Mouse (Mus musculus) liver, embryonic 12.5 days (tissue): ENCODE data around the gene Hydin. TPM values are rescaled to one million over a fixed set of nuclear protein-coding genes. Genes with fewer than 3 reads are reported as not detected.
"Not testable (repeated sequence)": the region's sequence is repeated elsewhere in the genome, so short reads cannot be mapped to it uniquely, and the experiment has no call there.

ENCODE experiments used
- ATAC-seq: fragments of 200-750 bp; cut with Nextera tagmentation; 2 replicates; pipeline ENCODE4 v1.8.0; 2017; ENCODE audit warnings: moderate number of reproducible peaks, mild to moderate bottlenecking, moderate library complexity
- H3K27ac ChIP-seq: fragments of 300-500 bp; sonication (generic); 2 replicates; pipeline ENCODE4 v1.5.1; 2016; ENCODE audit warnings: mild to moderate bottlenecking
- H3K27me3 ChIP-seq: fragments of 300-500 bp; sonication (generic); replicated peaks from 2 replicates; pipeline ENCODE4 v1.6.1; 2016; ENCODE audit warnings: mild to moderate bottlenecking, moderate library complexity
- H3K36me3 ChIP-seq: fragments of 300-500 bp; sonication (generic); 2 replicates; pipeline ENCODE4 v1.6.1; 2016; ENCODE audit warnings: mild to moderate bottlenecking, moderate library complexity
- H3K4me1 ChIP-seq: fragments of 300-500 bp; sonication (generic); 2 replicates; pipeline ENCODE4 v1.6.1; 2016
- H3K4me2 ChIP-seq: fragments of 300-500 bp; sonication (generic); 2 replicates; pipeline ENCODE4 v1.6.1; 2016; ENCODE audit warnings: mild to moderate bottlenecking, moderate library complexity
- H3K4me3 ChIP-seq: fragments of 300-500 bp; sonication (generic); 2 replicates; pipeline ENCODE4 v1.5.1; 2016; ENCODE audit warnings: mild to moderate bottlenecking, moderate library complexity
- H3K9ac ChIP-seq: fragments of 300-500 bp; sonication (generic); 2 replicates; pipeline ENCODE4 v1.6.1; 2016; ENCODE audit warnings: mild to moderate bottlenecking, moderate library complexity
- H3K9me3 ChIP-seq: fragments of 300-500 bp; sonication (generic); replicated peaks from 2 replicates; pipeline ENCODE4 v1.6.1; 2016; ENCODE audit warnings: mild to moderate bottlenecking, moderate library complexity
- WGBS: fragments of 180-500 bp; shearing (Covaris S2); methylation state at CpG from one replicate; pipeline ENCODE4 v1.1.7; 2016; ENCODE audit not compliant: insufficient replicate concordance; 5-methylcytosine and 5-hydroxymethylcytosine counted together
- polyA plus RNA-seq: library from polyadenylated mRNA; unstranded; fragments of >200 nt; fragmentation: Nextera tagmentation; extraction: Ambion mirVana; gene quantifications from 2 replicates; pipeline ENCODE4 v1.2.1, GENCODE M21; 2016

Gene Hydin
- polyA plus RNA-seq, 1 experiment from 2014 or later, result 0.06 TPM

- Histone ChIP-seq H3K9ac (no peak overlapping the region), H3K4me3 (no peak overlapping the region), H3K27me3 (peaks cover 15% of the 10 kb centered on the region), H3K4me2 (no peak overlapping the region), H3K27ac (no peak overlapping the region), H3K9me3 (no peaks in the 10 kb centered on the region), H3K36me3 (no peaks in the 10 kb centered on the region), H3K4me1 (no peaks in the 10 kb centered on the region)
- 62% methylated on average over 4 of the region's 4 CpGs for WGBS
- ATAC-seq, result no peak
Measured at GRCm38 (mm10) chr8:110270659-110271058, 3.9 kb downstream of the Hydin start.

DNA sequence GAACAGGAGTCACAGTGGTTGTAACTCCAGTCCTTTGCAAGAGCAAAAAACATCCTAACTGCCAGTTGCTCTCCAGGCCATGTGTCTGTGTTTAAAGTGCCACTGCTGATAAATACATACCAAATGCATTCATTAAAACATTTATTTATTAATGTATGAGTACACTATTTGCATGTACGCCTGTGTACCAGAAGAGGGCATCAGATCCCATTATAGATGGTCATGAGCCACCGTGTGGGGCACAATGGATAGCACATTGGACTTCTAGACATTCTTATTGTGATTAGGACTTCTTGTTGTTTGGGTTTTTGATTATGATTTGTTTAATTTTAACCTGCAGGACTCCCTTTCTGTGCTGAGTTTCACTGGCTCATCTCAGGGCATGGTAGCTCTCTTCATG, 6.6 kb downstream of the Hydin start:
- no peaks in the 10 kb centered on the region for H3K27me3 ChIP-seq
- WGBS, result 49% methylated on average over 2 of the region's 2 CpGs

GRCm38 (mm10) chr8:110275465-110276258, 8.9 kb downstream of the Hydin start:
- H3K9me3 ChIP-seq, result no peaks in the 10 kb centered on the region
- WGBS, result 75% methylated on average over 21 of the region's 21 CpGs
- H3K27me3 ChIP-seq, result no peaks in the 10 kb centered on the region
- H3K4me1 ChIP-seq, result no peaks in the 10 kb centered on the region
- no peak for ATAC-seq
- H3K9ac ChIP-seq, result no peak overlapping the region
- H3K4me2 ChIP-seq, result no peak overlapping the region
- no peak overlapping the region for H3K27ac ChIP-seq
- no peak overlapping the region for H3K4me3 ChIP-seq
- H3K36me3 ChIP-seq, result no peaks in the 10 kb centered on the region

More for the DNA sequence above, 6.6 kb downstream of the Hydin start:
- Histone ChIP-seq H3K27ac (no peak overlapping the region), H3K36me3 (no peaks in the 10 kb centered on the region), H3K4me2 (no peak overlapping the region), H3K9me3 (no peaks in the 10 kb centered on the region), H3K9ac (no peak overlapping the region), H3K4me1 (no peaks in the 10 kb centered on the region), H3K4me3 (no peak overlapping the region)
- no peak for ATAC-seq

GRCm38 (mm10) chr8:110276259-110276560, 9.4 kb downstream of the Hydin start:
- Histone ChIP-seq H3K9me3 (no peaks in the 10 kb centered on the region), H3K27ac (no peak overlapping the region), H3K4me3 (no peak overlapping the region), H3K9ac (no peak overlapping the region), H3K36me3 (no peaks in the 10 kb centered on the region), H3K4me1 (no peaks in the 10 kb centered on the region), H3K4me2 (no peak overlapping the region), H3K27me3 (no peaks in the 10 kb centered on the region)
- WGBS, result 63% methylated on average over 1 of the region's 1 CpGs
- no peak for ATAC-seq

DNA sequence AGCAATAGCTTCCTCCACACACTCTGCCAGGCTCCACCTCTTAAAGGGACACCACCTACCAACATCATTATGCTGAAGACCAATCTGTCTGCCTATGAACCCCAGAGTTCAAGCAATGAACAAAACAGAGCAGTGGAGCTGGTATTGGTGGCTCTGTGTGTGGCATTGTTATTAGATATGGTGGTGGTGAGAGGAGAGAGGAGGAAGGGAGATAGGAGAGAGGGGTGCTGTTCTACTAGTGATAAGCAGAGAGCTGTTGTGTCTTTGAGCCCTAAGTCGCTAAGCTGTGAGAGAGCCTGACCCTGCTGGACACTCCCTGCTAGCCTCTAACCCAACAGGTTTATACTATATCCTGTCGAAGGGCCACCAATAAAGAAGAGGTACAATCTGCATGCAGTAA, 45.9 kb downstream of the Hydin start:
- no peaks in the 10 kb centered on the region for H3K9me3 ChIP-seq
- H3K27me3 ChIP-seq, result no peaks in the 10 kb centered on the region
- 20% methylated on average over 2 of the region's 2 CpGs for WGBS
- no peak overlapping the region for H3K4me3 ChIP-seq
- no peak overlapping the region for H3K9ac ChIP-seq
- H3K4me2 ChIP-seq, result 0 out of 2 replicates have a peak overlapping the region, but pooled peaks have one; percentile 0
- ATAC-seq, result peak; percentile 82
- no peak overlapping the region for H3K27ac ChIP-seq
- peaks cover 13% of the 10 kb centered on the region for H3K4me1 ChIP-seq
- no peaks in the 10 kb centered on the region for H3K36me3 ChIP-seq

- no peak overlapping the region for H3K4me2 ChIP-seq
- peaks cover 13% of the 10 kb centered on the region for H3K4me1 ChIP-seq
- ATAC-seq, result no peak
- no peaks in the 10 kb centered on the region for H3K36me3 ChIP-seq
- no peak overlapping the region for H3K9ac ChIP-seq
- no peaks in the 10 kb centered on the region for H3K9me3 ChIP-seq
- H3K27ac ChIP-seq, result no peak overlapping the region
- H3K4me3 ChIP-seq, result no peak overlapping the region
- no peaks in the 10 kb centered on the region for H3K27me3 ChIP-seq
- 63% methylated on average over 7 of the region's 7 CpGs for WGBS
Measured at GRCm38 (mm10) chr8:110315826-110316225, 49.0 kb downstream of the Hydin start.

- Histone ChIP-seq H3K9me3 (no peaks in the 10 kb centered on the region), H3K4me3 (no peak overlapping the region), H3K4me2 (no peak overlapping the region), H3K9ac (no peak overlapping the region), H3K27me3 (no peaks in the 10 kb centered on the region), H3K27ac (no peak overlapping the region), H3K4me1 (no peaks in the 10 kb centered on the region), H3K36me3 (no peaks in the 10 kb centered on the region)
- 57% methylated on average over 4 of the region's 4 CpGs for WGBS
- ATAC-seq, result no peak
Measured at GRCm38 (mm10) chr8:110319586-110319985, 52.8 kb downstream of the Hydin start.

DNA sequence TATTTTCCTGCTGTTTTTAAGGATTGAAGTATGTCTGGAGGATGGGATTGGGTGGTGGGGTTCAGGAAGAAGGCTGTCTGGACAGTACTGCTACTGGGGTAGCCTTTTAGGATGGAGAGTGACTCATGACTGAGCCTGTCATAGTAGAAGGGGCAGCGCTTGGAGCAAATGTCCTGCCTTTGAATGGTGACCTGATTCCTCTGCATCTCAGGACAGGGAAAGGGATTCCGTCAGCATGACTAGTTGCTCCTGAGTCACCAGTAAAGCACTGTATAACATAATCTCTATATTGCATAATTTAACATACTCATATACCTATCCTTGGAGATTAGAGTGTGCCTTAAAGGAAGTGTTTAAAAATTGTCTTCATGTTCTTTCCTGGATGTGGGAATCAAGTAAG, 54.7 kb downstream of the Hydin start:
- Histone ChIP-seq H3K27me3 (no peaks in the 10 kb centered on the region), H3K4me3 (no peak overlapping the region), H3K9me3 (no peaks in the 10 kb centered on the region), H3K4me2 (no peak overlapping the region), H3K36me3 (no peaks in the 10 kb centered on the region), H3K4me1 (no peaks in the 10 kb centered on the region), H3K9ac (no peak overlapping the region), H3K27ac (no peak overlapping the region)
- 63% methylated on average over 2 of the region's 2 CpGs for WGBS
- ATAC-seq, result no peak

DNA sequence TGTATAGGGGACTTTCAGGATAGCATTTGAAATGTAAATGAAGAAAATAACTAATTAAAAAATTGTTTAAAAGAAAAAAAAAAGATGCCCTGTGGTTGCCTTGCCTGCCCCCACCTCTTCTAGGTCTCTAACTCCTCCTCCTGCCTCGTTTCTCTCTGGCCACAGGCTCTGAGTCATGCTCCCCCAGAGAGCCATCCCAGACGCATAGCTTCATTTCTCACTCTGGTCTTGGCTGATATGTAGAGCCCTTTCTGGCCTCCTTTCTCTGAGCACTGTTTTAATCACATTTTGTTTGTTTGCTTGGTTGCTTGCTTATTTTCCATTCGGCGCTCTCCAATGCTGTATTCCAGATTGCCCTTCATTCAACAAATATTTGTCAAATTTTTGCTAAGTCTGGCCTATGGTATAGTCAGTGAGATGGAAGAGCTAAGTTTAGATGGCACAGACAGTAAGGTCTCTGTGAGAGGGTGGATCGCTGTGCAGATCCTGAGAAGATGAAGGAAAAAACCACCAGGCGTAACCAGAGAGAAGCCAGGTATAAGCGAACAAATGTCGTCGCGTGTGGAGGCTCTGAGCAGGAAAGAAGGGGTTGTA, 57.3 kb downstream of the Hydin start:
- no peak for ATAC-seq
- H3K9me3 ChIP-seq, result no peaks in the 10 kb centered on the region
- H3K4me2 ChIP-seq, result no peak overlapping the region
- H3K9ac ChIP-seq, result no peak overlapping the region
- H3K4me1 ChIP-seq, result no peaks in the 10 kb centered on the region
- 74% methylated on average over 10 of the region's 10 CpGs for WGBS
- no peak overlapping the region for H3K27ac ChIP-seq
- no peaks in the 10 kb centered on the region for H3K27me3 ChIP-seq
- H3K4me3 ChIP-seq, result no peak overlapping the region
- no peaks in the 10 kb centered on the region for H3K36me3 ChIP-seq

GRCm38 (mm10) chr8:110327120-110327519, 60.3 kb downstream of the Hydin start:
- H3K4me2 ChIP-seq, H3K27ac ChIP-seq, ATAC-seq, H3K27me3 ChIP-seq, H3K9me3 ChIP-seq, H3K9ac ChIP-seq, H3K4me3 ChIP-seq, H3K4me1 ChIP-seq, H3K36me3 ChIP-seq: not testable (repeated sequence)

GRCm38 (mm10) chr8:110333376-110333775, 66.6 kb downstream of the Hydin start:
- no peak overlapping the region for H3K4me3 ChIP-seq
- no peak overlapping the region for H3K4me2 ChIP-seq
- H3K36me3 ChIP-seq, result no peaks in the 10 kb centered on the region
- no peak overlapping the region for H3K27ac ChIP-seq
- 75% methylated on average over 7 of the region's 7 CpGs for WGBS
- H3K9ac ChIP-seq, result no peak overlapping the region
- no peaks in the 10 kb centered on the region for H3K9me3 ChIP-seq
- no peaks in the 10 kb centered on the region for H3K4me1 ChIP-seq
- ATAC-seq, result no peak
- H3K27me3 ChIP-seq, result no peaks in the 10 kb centered on the region

DNA sequence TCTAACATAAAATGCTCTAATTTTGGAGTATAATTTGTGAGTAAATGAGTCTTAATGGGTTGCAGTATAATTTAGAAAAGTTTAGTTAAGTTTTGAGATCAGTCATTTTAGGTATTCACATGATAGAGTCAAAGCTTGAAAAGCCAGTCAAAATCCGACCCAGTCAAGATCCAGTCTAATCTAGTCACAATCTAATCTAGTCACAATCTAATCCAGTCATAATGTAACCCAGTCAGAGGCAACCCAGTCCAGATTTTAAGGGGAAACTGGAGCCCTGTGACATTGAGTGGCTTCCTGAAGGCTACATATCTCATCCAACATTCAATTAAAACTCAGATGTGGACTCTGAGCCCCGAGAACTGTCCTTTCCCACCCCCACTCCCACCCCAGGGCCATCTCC, 72.7 kb downstream of the Hydin start:
- 54% methylated on average over 2 of the region's 2 CpGs for WGBS
- Histone ChIP-seq H3K4me3 (no peak overlapping the region), H3K27ac (no peak overlapping the region), H3K36me3 (no peaks in the 10 kb centered on the region), H3K27me3 (no peaks in the 10 kb centered on the region), H3K4me2 (no peak overlapping the region), H3K9ac (no peak overlapping the region), H3K9me3 (no peaks in the 10 kb centered on the region), H3K4me1 (no peaks in the 10 kb centered on the region)
- no peak for ATAC-seq
